Mouse (Mus musculus): ENCODE results near the gene Mtx3.

GRCm38 (mm10) chr13:92879933-92880332, 35.4 kb downstream of the Mtx3 start:
- no peak for TF ChIP-seq CTCF (IDR thresholded peaks at IDR 0.05; ENCODE audit: low read depth, low read length)
- no peak for TF ChIP-seq EP300 (IDR thresholded peaks at IDR 0.05; ENCODE audit: insufficient read depth, low read depth, low read length)
